Mouse (Mus musculus) midbrain, postnatal 0 days (tissue): Measurements from ENCODE around the gene Fli1. TPM values are rescaled to one million over a fixed set of nuclear protein-coding genes. Genes with fewer than 3 reads are reported as not detected.

ENCODE experiments used
- ATAC-seq: fragments of 200-750 bp; cut with Nextera tagmentation; 2 replicates; pipeline ENCODE4 v1.8.0; 2017; ENCODE audit warnings: moderate number of reproducible peaks, mild to moderate bottlenecking, moderate TSS enrichment, moderate library complexity; ENCODE audit not compliant: low FRiP score
- DNase-seq: peaks from one replicate; pipeline ENCODE4 v3.0.0-alpha.2; 2015; ENCODE audit warnings: low spot score
- H3K27ac ChIP-seq: fragments of 300-500 bp; sonication (generic); 2 replicates; pipeline ENCODE4 v1.5.1; 2014; ENCODE audit warnings: low read depth, mild to moderate bottlenecking, low read length, mixed read lengths
- H3K27me3 ChIP-seq: fragments of 300-500 bp; sonication (generic); 2 replicates; pipeline ENCODE4 v1.6.1; 2014; ENCODE audit warnings: low read length, control low read depth, mixed read lengths; ENCODE audit not compliant: insufficient read depth
- H3K36me3 ChIP-seq: fragments of 300-500 bp; sonication (generic); 2 replicates; pipeline ENCODE4 v1.6.1; 2014; ENCODE audit warnings: low read length, control low read depth, mixed read lengths; ENCODE audit not compliant: insufficient read depth
- H3K4me1 ChIP-seq: fragments of 300-500 bp; sonication (generic); 2 replicates; pipeline ENCODE4 v1.6.1; 2014; ENCODE audit warnings: mild to moderate bottlenecking, control low read depth, antibody characterized with exemption, low read length, mixed read lengths; ENCODE audit not compliant: insufficient read depth
- H3K4me2 ChIP-seq: fragments of 300-500 bp; sonication (generic); 2 replicates; pipeline ENCODE4 v1.6.1; 2014; ENCODE audit warnings: low read depth, mild to moderate bottlenecking, low read length, mixed read lengths; ENCODE audit not compliant: poor library complexity, severe bottlenecking
- H3K4me3 ChIP-seq: fragments of 300-500 bp; sonication (generic); 2 replicates; pipeline ENCODE4 v1.5.1; 2014; ENCODE audit warnings: low read depth, mild to moderate bottlenecking, low read length, moderate library complexity
- H3K9ac ChIP-seq: fragments of 300-500 bp; sonication (generic); replicated peaks from 2 replicates; pipeline ENCODE4 v1.6.1; 2014; ENCODE audit warnings: mild to moderate bottlenecking, low read length, moderate library complexity, mixed read lengths; ENCODE audit not compliant: poor library complexity, severe bottlenecking
- H3K9me3 ChIP-seq: fragments of 300-500 bp; sonication (generic); 2 replicates; pipeline ENCODE4 v1.6.1; 2016; ENCODE audit warnings: low read length, control low read depth
- CTCF ChIP-seq: IDR thresholded peaks from 2 replicates; pipeline ENCODE4 v1.5.1; 2016; ENCODE audit warnings: antibody characterized with exemption, mild to moderate bottlenecking
- WGBS: fragments of 180-500 bp; shearing (Covaris S2); extraction: QIAGEN DNeasy Blood & Tissue Kit; methylation state at CpG from one replicate; pipeline ENCODE4 v1.1.7; 2014; 5-methylcytosine and 5-hydroxymethylcytosine counted together
- polyA plus RNA-seq: library from polyadenylated mRNA; unstranded; fragments of >200 nt; fragmentation: Nextera tagmentation; extraction: Ambion mirVana; gene quantifications from 2 replicates; pipeline ENCODE4 v1.2.1, GENCODE M21; 2015
- total RNA-seq: library from RNA; depleted of rRNA; stranded (reverse); fragments of >200 nt; gene quantifications from 2 replicates; pipeline ENCODE4 v1.2.3, GENCODE M21; 2014

Fli1 gene
- total and polyA plus RNA-seq, 2 experiments from 2014 or later: 5.9 to 8.4 TPM

DNA sequence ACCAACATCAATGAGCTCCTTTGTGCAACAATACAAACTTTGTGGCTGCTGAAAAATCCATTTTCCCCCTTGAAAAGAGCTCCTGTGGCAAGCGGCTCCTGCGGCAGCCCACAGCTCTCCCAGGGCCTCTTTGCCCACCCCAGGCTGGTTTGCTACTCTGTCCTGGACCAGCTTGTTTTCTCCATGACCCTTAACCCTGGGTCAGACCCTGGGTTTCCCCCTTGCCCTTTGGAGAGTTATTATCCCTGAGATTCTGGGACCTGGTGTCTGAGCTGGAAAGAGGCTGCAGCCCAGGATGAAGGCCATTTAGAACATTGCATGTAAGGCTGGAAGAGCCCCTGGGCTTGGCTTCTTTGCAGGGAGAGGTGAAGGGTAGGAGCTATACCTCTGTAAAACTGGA lies 4.1 kb upstream of the Fli1 start:
- TF ChIP-seq CTCF: no peak
- Histone ChIP-seq H3K4me3 (no peak overlapping the region), H3K27me3 (peaks cover 66% of the 10 kb centered on the region), H3K36me3 (no peaks in the 10 kb centered on the region), H3K9ac (no peak overlapping the region), H3K4me1 (peaks cover 3% of the 10 kb centered on the region; the same call in 1 of the 2 replicates), H3K9me3 (no peaks in the 10 kb centered on the region), H3K27ac (no peak overlapping the region), H3K4me2 (no peak overlapping the region)
- ATAC-seq: no peak
- DNase-seq: no peak
- 36% methylated on average over 2 of the region's 2 CpGs for WGBS

DNA sequence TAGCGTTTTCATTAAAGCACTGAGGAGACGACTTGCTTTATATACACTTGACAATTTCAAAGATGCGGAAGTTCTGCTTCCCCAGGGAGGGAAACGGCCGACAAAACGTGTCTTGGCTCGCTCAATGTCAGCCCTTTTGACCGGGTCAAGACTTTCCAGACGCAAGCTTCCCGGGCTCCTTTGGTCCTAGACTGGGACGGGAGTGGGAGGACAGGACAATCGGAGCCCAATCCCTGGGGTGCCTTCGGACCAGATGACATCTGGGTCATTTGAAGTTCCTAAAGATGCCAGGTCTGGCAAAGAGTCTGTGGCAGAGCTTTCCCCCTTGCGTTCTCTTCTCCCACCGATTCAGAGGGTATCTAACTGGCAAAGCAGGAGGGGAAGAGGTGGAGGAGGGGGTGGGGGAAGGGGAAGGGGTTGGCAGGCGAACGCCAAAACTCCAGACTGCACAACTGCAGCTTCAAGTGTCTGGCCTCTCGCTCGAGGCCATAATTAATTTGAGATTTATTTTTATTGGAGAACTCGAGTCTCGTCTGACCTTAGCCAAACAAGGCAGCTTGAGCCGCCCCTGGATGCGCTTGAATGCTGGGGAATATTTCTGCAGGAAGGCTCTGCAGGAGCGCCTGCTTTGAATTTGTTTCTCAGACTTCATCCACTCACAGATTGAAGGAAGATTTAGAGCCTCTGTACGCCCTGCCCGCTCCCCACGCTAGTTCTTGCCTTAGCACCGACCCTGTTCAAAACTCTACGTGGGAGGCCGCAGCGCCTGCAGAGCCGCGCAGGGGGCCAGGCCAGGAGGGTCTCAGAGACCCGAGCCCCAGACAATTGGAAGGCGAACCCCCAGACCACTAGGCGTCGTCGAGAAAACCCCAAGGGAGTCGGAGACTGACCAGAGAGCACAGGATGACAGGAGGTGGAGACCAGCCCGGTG lies 2.3 kb upstream of the Fli1 start:
- Histone ChIP-seq H3K27ac (no peak overlapping the region), H3K4me3 (0 out of 2 replicates have a peak overlapping the region, but pooled peaks have one; percentile 6), H3K27me3 (peaks cover 66% of the 10 kb centered on the region), H3K9ac (no peak overlapping the region), H3K4me2 (peak overlapping the region; percentile 15; the same call in 1 of the 2 replicates), H3K4me1 (peaks cover 10% of the 10 kb centered on the region), H3K9me3 (no peaks in the 10 kb centered on the region), H3K36me3 (no peaks in the 10 kb centered on the region)
- WGBS: 3% methylated on average over 40 of the region's 40 CpGs
- ATAC-seq (no peak), DNase-seq (no peak)
- no peak for TF ChIP-seq CTCF

DNA sequence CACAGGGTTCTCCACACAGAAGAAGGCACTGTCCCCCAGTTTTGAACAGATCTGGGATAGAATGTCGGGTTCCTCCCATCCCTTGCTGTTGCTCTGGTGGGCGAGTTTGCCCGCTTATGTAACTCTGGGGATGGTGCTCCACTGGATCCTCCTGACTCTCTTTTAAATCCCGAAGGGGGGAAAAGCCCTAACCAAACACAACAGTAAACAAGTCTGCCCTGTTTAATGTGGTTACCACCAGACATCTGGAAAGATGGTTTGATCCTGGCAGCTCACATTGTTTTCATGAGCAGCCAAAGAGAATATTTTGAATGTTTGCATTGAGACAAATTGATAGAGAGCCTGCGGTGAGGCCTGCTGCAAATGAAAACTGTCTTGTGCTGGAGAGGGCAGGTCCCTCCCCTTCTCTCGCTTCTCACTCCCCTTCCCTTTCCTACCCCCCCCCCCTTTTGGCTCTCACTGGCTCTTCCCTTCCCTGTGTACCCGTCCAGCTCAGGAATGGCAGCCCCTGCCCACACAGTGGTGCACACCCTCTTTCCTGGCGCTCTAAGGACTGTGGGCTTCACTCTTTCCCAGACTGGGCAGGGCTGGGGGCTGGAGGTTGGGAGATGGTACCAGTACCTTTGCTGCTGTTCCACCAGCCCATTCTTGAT lies 1.4 kb upstream of the Fli1 start:
- WGBS: 21% methylated on average over 8 of the region's 8 CpGs
- Histone ChIP-seq H3K27me3 (peaks cover 69% of the 10 kb centered on the region), H3K9me3 (no peaks in the 10 kb centered on the region), H3K4me2 (no peak overlapping the region), H3K27ac (no peak overlapping the region), H3K9ac (no peak overlapping the region), H3K36me3 (no peaks in the 10 kb centered on the region), H3K4me1 (peaks cover 10% of the 10 kb centered on the region), H3K4me3 (no peak overlapping the region)
- no peak for ATAC-seq
- DNase-seq: no peak
- no peak for TF ChIP-seq CTCF

DNA sequence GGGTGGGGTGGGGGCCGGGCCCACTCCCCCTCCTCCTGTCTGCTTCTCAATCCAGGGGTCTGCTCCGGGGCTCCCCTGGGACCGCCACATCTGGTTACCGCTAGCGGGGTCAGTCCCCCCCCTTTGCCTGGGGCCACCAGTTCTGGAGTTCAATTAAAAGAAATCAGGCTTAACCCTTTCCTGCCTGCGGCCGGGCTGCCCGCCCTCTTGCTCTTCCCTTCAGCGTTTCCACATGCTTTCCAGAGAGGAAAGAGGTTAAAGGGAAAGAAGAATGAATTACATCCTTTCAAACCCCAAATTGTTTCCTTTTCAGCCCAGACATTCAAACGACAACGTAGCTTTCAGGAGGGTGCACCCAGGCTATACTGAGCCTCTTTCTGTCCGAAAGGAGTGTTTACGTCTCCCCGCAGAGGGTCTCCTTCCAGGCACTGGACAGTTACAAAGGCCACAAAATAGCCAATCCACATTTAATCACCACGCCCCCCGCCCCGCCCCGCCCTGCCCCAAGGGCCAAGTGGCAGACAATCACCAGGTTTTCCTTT lies 450 bp upstream of the Fli1 start:
- no peak for TF ChIP-seq CTCF
- Histone ChIP-seq H3K9me3 (no peaks in the 10 kb centered on the region), H3K27ac (no peak overlapping the region)

DNA sequence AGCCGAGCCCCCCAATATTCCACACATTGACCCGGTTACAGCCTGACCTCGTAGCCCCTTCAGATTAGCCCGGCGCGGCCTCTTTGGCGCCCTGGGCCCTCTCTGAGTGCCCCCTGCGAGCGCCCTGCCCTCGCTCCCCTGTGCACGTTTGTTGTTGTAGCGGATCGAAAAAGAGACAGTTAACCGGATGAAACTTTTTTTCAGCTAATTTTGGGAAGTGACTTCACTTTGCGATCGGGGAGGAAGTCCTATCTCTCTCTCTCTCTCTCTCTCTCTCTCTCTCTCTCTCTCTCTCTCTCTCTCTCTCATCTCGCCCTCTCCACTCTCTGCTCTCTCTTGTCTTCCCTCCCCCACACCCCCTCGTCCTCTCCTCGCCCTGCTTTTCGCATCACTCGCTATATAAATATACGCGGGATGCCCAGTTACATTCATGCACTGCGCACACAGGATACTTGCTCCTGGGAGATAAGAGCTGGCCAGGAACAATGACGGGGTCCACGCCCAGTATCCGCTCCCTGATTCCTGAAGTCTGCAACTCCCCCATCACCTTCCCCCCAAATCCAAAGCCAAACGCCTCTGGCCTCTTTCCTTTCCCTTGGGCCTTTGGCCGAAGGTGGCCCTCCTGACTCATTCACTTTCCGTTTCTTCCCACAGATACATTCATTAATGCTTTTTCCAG lies 1.3 kb downstream of the Fli1 start:
- under 1% methylated on average over 29 of the region's 30 CpGs for WGBS
- peaks cover 10% of the 10 kb centered on the region for H3K4me1 ChIP-seq
- peak overlapping the region; percentile 59; the same call in 1 of the 2 replicates for H3K9ac ChIP-seq
- DNase-seq: no peak
- no peak for ATAC-seq
- H3K27me3 ChIP-seq: peaks cover 49% of the 10 kb centered on the region
- no peaks in the 10 kb centered on the region for H3K9me3 ChIP-seq
- peak overlapping the region; percentile 47 for H3K4me3 ChIP-seq
- H3K4me2 ChIP-seq: peak overlapping the region; percentile 94
- peak overlapping the region; percentile 47; the same call in 1 of the 2 replicates for H3K27ac ChIP-seq
- H3K36me3 ChIP-seq: no peaks in the 10 kb centered on the region
- TF ChIP-seq CTCF: no peak

More for the DNA sequence above, 450 bp upstream of the Fli1 start:
- no peak overlapping the region for H3K9ac ChIP-seq
- no peak for DNase-seq
- H3K4me3 ChIP-seq: peak overlapping the region; percentile 29; the same call in 1 of the 2 replicates
- no peak for ATAC-seq
- H3K4me2 ChIP-seq: peak overlapping the region; percentile 37
- no peaks in the 10 kb centered on the region for H3K36me3 ChIP-seq
- peaks cover 10% of the 10 kb centered on the region for H3K4me1 ChIP-seq
- WGBS: under 1% methylated on average over 18 of the region's 18 CpGs
- peaks cover 66% of the 10 kb centered on the region for H3K27me3 ChIP-seq
